Mouse (Mus musculus) v-Abl transformed pro-B cells (cell line): ENCODE measurements at regions not wholly inside any gene's neighbourhood (a gene's known extent, or its start where the extent isn't known, plus 50 kb on each side); places are given as distances from the start of the nearest gene placed in this dataset.

Source experiments
- in situ Hi-C, 2 experiments: fragments of 400-800 bp; cut with MboI; formaldehyde crosslinking; loops; one replicate each; pipeline ENCODE4 v1.15.1; 2025; ENCODE audit not compliant: unreplicated experiment in 2 of 2

GRCm38 (mm10) chr17:45341573-45341972 lies 92.0 kb downstream of the Cdc5l start:
- in situ Hi-C loops: no loop called here

GRCm38 (mm10) chr17:45340851-45341250 lies 92.7 kb downstream of the Cdc5l start:
- in situ Hi-C loops: no loop called here

GRCm38 (mm10) chr17:45339226-45339625 lies 94.3 kb downstream of the Cdc5l start:
- in situ Hi-C loops: no loop called here

- in situ Hi-C loops: no loop called here
Measured at GRCm38 (mm10) chr17:45338086-45338485, 95.5 kb downstream of the Cdc5l start.

- in situ Hi-C loops: no loop called here
Measured at GRCm38 (mm10) chr17:45335586-45336151, 97.9 kb downstream of the Cdc5l start.

- in situ Hi-C loops: no loop called here
Measured at GRCm38 (mm10) chr17:45334732-45335381, 98.7 kb downstream of the Cdc5l start.

GRCm38 (mm10) chr17:45332321-45332720 lies 101.2 kb downstream of the Cdc5l start:
- in situ Hi-C loops: no loop called here

GRCm38 (mm10) chr17:45329241-45329640 lies 104.3 kb downstream of the Cdc5l start:
- in situ Hi-C loops: no loop called here

- in situ Hi-C loops: no loop called here
Measured at GRCm38 (mm10) chr17:45326726-45327125, 106.8 kb downstream of the Cdc5l start.

GRCm38 (mm10) chr17:45326173-45326572 lies 107.4 kb downstream of the Cdc5l start:
- in situ Hi-C loops: no loop called here

GRCm38 (mm10) chr17:45322842-45323241 lies 110.7 kb downstream of the Cdc5l start:
- in situ Hi-C loops: no loop called here

- in situ Hi-C loops: no loop called here
Measured at GRCm38 (mm10) chr17:45320074-45320473, 113.5 kb downstream of the Cdc5l start.

GRCm38 (mm10) chr17:45318211-45319076 lies 115.1 kb downstream of the Cdc5l start:
- in situ Hi-C loops: no loop called here

- in situ Hi-C loops: no loop called here
Measured at GRCm38 (mm10) chr17:45312510-45313266, 120.8 kb downstream of the Cdc5l start.

- in situ Hi-C loops: no loop called here
Measured at GRCm38 (mm10) chr17:45306506-45306905, 127.0 kb downstream of the Cdc5l start.

- in situ Hi-C loops: no loop called here
Measured at GRCm38 (mm10) chr17:45303183-45303582, 130.4 kb downstream of the Cdc5l start.

GRCm38 (mm10) chr17:45298355-45298754 lies 135.2 kb downstream of the Cdc5l start:
- in situ Hi-C loops: no loop called here

GRCm38 (mm10) chr17:45297860-45298259 lies 135.7 kb downstream of the Cdc5l start:
- in situ Hi-C loops: no loop called here

GRCm38 (mm10) chr17:45296363-45296762 lies 137.2 kb downstream of the Cdc5l start:
- in situ Hi-C loops: no loop called here

GRCm38 (mm10) chr17:45294886-45295285 lies 138.7 kb downstream of the Cdc5l start:
- in situ Hi-C loops: no loop called here
